Mouse (Mus musculus): ENCODE results near the gene 4930550C14Rik. TPM values are rescaled to one million over a fixed set of nuclear protein-coding genes. Genes with fewer than 3 reads are reported as not detected.
A peak's percentile ranks its signal among the peaks of the same experiment; 100 is the strongest.

Gene 4930550C14Rik
- polyA plus RNA-seq, 1 experiment from 2014 or later, result 0.58 TPM

GRCm38 (mm10) chr9:53422133-53422896, 20.2 kb downstream of the 4930550C14Rik start:
- Histone ChIP-seq H3K27me3 (ENCODE audit: control insufficient read depth, insufficient read depth, low read length) (no peaks in the 10 kb centered on the region), H3K27ac (replicated peaks) (no peak overlapping the region), H3K4me1 (replicated peaks; ENCODE audit: control insufficient read depth, insufficient read depth) (no peaks in the 10 kb centered on the region), H3K4me3 (ENCODE audit: low read depth, low read length) (no peak overlapping the region), H3K36me3 (ENCODE audit: control insufficient read depth, insufficient read depth, low read length) (no peaks in the 10 kb centered on the region), H3K9ac (ENCODE audit: low read length) (no peak overlapping the region), H3K4me2 (replicated peaks; ENCODE audit: low read depth) (no peak overlapping the region), H3K9me3 (ENCODE audit: control insufficient read depth, low read length) (no peaks in the 10 kb centered on the region)
- no peak for ATAC-seq (ENCODE audit: low FRiP score, low TSS enrichment)
- WGBS, result 50% methylated on average over 9 of the region's 9 CpGs
- no peak for DNase-seq (ENCODE audit: low spot score)
- TF ChIP-seq EP300 (optimal IDR thresholded peaks at IDR 0.05) (no peak), CTCF (IDR thresholded peaks at IDR 0.05; ENCODE audit: low read depth) (no peak)

DNA sequence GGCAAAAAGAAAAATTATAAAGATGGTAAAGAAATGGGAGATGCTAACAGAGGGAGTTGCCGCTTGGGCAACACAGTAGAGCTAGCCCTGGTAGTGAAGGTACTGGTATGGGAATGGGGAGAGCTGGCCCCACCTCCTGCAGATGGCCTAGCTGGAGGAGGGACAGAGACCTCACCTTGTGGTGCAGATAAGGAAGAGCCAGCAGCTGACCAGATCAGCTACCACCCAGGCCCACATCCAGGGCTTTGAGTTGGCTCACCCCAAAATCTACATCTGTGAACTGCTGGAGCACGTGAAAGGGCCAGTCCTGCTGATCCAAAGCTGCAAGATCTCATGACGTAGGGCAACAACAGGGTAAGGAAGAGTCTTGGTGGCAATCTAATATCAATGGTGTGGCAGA, 24.6 kb downstream of the 4930550C14Rik start:
- ATAC-seq (ENCODE audit: low FRiP score, low TSS enrichment) (no peak), DNase-seq (ENCODE audit: low spot score) (no peak)
- Histone ChIP-seq H3K4me2 (replicated peaks; ENCODE audit: low read depth) (no peak overlapping the region), H3K4me3 (ENCODE audit: low read depth, low read length) (no peak overlapping the region), H3K27ac (replicated peaks) (no peak overlapping the region), H3K9ac (ENCODE audit: low read length) (no peak overlapping the region), H3K36me3 (ENCODE audit: control insufficient read depth, insufficient read depth, low read length) (no peaks in the 10 kb centered on the region), H3K27me3 (ENCODE audit: control insufficient read depth, insufficient read depth, low read length) (no peaks in the 10 kb centered on the region), H3K9me3 (ENCODE audit: control insufficient read depth, low read length) (no peaks in the 10 kb centered on the region), H3K4me1 (replicated peaks; ENCODE audit: control insufficient read depth, insufficient read depth) (no peaks in the 10 kb centered on the region)
- TF ChIP-seq EP300 (optimal IDR thresholded peaks at IDR 0.05) (no peak), CTCF (IDR thresholded peaks at IDR 0.05; ENCODE audit: low read depth) (no peak)
- WGBS, result 93% methylated on average over 3 of the region's 3 CpGs

DNA sequence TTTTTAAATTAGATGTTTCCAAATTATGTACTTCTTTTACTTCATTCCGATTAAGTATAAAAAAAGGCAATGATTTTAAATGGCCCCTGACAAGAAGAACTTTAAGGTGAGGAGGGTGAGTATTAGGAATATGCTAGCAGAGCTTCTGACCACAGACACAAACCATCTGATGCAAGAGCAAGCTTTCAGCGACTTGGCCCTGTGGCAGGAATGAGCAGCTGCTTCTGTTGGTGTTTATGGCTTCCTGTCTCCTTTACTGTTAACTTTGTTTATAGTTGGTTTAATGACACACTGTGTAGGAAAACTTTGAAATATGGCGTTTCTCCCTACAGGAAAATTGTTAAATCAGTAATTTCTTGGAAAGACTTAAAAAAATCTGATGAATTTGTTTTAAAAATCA, 25.5 kb downstream of the 4930550C14Rik start:
- no peak for DNase-seq (ENCODE audit: low spot score)
- Histone ChIP-seq H3K9ac (ENCODE audit: low read length) (no peak overlapping the region), H3K27ac (replicated peaks) (no peak overlapping the region), H3K27me3 (ENCODE audit: control insufficient read depth, insufficient read depth, low read length) (no peaks in the 10 kb centered on the region), H3K4me1 (replicated peaks; ENCODE audit: control insufficient read depth, insufficient read depth) (no peaks in the 10 kb centered on the region), H3K4me3 (ENCODE audit: low read depth, low read length) (no peak overlapping the region), H3K4me2 (replicated peaks; ENCODE audit: low read depth) (no peak overlapping the region), H3K9me3 (ENCODE audit: control insufficient read depth, low read length) (no peaks in the 10 kb centered on the region), H3K36me3 (ENCODE audit: control insufficient read depth, insufficient read depth, low read length) (no peaks in the 10 kb centered on the region)
- TF ChIP-seq CTCF (IDR thresholded peaks at IDR 0.05; ENCODE audit: low read depth), result peak; percentile 41
- no peak for TF ChIP-seq EP300 (optimal IDR thresholded peaks at IDR 0.05)
- ATAC-seq (ENCODE audit: low FRiP score, low TSS enrichment), result no peak
- 43% methylated on average over 3 of the region's 3 CpGs for WGBS

GRCm38 (mm10) chr9:53435830-53436570, 33.9 kb downstream of the 4930550C14Rik start:
- no peaks in the 10 kb centered on the region for H3K4me1 ChIP-seq (replicated peaks; ENCODE audit: control insufficient read depth, insufficient read depth)
- 89% methylated on average over 14 of the region's 14 CpGs for WGBS
- DNase-seq (ENCODE audit: low spot score) (no peak), ATAC-seq (ENCODE audit: low FRiP score, low TSS enrichment) (no peak)
- TF ChIP-seq EP300 (optimal IDR thresholded peaks at IDR 0.05) (no peak), CTCF (IDR thresholded peaks at IDR 0.05; ENCODE audit: low read depth) (no peak)
- no peak overlapping the region for H3K27ac ChIP-seq (replicated peaks)
- H3K9ac ChIP-seq (ENCODE audit: low read length), result no peak overlapping the region
- no peak overlapping the region for H3K4me2 ChIP-seq (replicated peaks; ENCODE audit: low read depth)
- H3K9me3 ChIP-seq (ENCODE audit: control insufficient read depth, low read length), result no peaks in the 10 kb centered on the region
- no peak overlapping the region for H3K4me3 ChIP-seq (ENCODE audit: low read depth, low read length)
- peaks cover 6% of the 10 kb centered on the region; the same call in 1 of the 2 replicates for H3K36me3 ChIP-seq (ENCODE audit: control insufficient read depth, insufficient read depth, low read length)
- H3K27me3 ChIP-seq (ENCODE audit: control insufficient read depth, insufficient read depth, low read length), result no peaks in the 10 kb centered on the region

- H3K27me3 ChIP-seq (ENCODE audit: control insufficient read depth, insufficient read depth, low read length), result no peaks in the 10 kb centered on the region
- H3K9ac ChIP-seq (ENCODE audit: low read length), result no peak overlapping the region
- H3K36me3 ChIP-seq (ENCODE audit: control insufficient read depth, insufficient read depth, low read length), result no peaks in the 10 kb centered on the region; the same call in 1 of the 2 replicates
- DNase-seq (ENCODE audit: low spot score) (no peak), ATAC-seq (ENCODE audit: low FRiP score, low TSS enrichment) (no peak)
- no peak overlapping the region for H3K27ac ChIP-seq (replicated peaks)
- no peaks in the 10 kb centered on the region for H3K9me3 ChIP-seq (ENCODE audit: control insufficient read depth, low read length)
- TF ChIP-seq EP300 (optimal IDR thresholded peaks at IDR 0.05), result no peak
- TF ChIP-seq CTCF (IDR thresholded peaks at IDR 0.05; ENCODE audit: low read depth), result no peak
- no peak overlapping the region for H3K4me3 ChIP-seq (ENCODE audit: low read depth, low read length)
- no peaks in the 10 kb centered on the region for H3K4me1 ChIP-seq (replicated peaks; ENCODE audit: control insufficient read depth, insufficient read depth)
- no peak overlapping the region for H3K4me2 ChIP-seq (replicated peaks; ENCODE audit: low read depth)
- 91% methylated on average over 1 of the region's 1 CpGs for WGBS
Measured at GRCm38 (mm10) chr9:53450609-53451008, 48.5 kb downstream of the 4930550C14Rik start.

GRCm38 (mm10) chr9:53452038-53452437, 49.9 kb downstream of the 4930550C14Rik start:
- WGBS, result 77% methylated on average over 2 of the region's 2 CpGs
- TF ChIP-seq EP300 (optimal IDR thresholded peaks at IDR 0.05) (no peak), CTCF (IDR thresholded peaks at IDR 0.05; ENCODE audit: low read depth) (no peak)
- no peak for ATAC-seq (ENCODE audit: low FRiP score, low TSS enrichment)
- DNase-seq (ENCODE audit: low spot score), result no peak
- H3K9me3 ChIP-seq (ENCODE audit: control insufficient read depth, low read length), result no peaks in the 10 kb centered on the region
- H3K36me3 ChIP-seq (ENCODE audit: control insufficient read depth, insufficient read depth, low read length), result no peaks in the 10 kb centered on the region; the same call in 1 of the 2 replicates
- H3K9ac ChIP-seq (ENCODE audit: low read length), result no peak overlapping the region
- no peak overlapping the region for H3K4me2 ChIP-seq (replicated peaks; ENCODE audit: low read depth)
- H3K4me3 ChIP-seq (ENCODE audit: low read depth, low read length), result no peak overlapping the region
- H3K27ac ChIP-seq (replicated peaks), result no peak overlapping the region
- no peaks in the 10 kb centered on the region for H3K27me3 ChIP-seq (ENCODE audit: control insufficient read depth, insufficient read depth, low read length)
- no peaks in the 10 kb centered on the region for H3K4me1 ChIP-seq (replicated peaks; ENCODE audit: control insufficient read depth, insufficient read depth)

Data from stomach, postnatal 0 days (tissue).